Mouse (Mus musculus): Measurements from ENCODE around the gene Sp9. TPM values are rescaled to one million over a fixed set of nuclear protein-coding genes. Genes with fewer than 3 reads are reported as not detected.

Sp9 gene
- polyA plus RNA-seq, 1 experiment from 2014 or later: not detected

DNA sequence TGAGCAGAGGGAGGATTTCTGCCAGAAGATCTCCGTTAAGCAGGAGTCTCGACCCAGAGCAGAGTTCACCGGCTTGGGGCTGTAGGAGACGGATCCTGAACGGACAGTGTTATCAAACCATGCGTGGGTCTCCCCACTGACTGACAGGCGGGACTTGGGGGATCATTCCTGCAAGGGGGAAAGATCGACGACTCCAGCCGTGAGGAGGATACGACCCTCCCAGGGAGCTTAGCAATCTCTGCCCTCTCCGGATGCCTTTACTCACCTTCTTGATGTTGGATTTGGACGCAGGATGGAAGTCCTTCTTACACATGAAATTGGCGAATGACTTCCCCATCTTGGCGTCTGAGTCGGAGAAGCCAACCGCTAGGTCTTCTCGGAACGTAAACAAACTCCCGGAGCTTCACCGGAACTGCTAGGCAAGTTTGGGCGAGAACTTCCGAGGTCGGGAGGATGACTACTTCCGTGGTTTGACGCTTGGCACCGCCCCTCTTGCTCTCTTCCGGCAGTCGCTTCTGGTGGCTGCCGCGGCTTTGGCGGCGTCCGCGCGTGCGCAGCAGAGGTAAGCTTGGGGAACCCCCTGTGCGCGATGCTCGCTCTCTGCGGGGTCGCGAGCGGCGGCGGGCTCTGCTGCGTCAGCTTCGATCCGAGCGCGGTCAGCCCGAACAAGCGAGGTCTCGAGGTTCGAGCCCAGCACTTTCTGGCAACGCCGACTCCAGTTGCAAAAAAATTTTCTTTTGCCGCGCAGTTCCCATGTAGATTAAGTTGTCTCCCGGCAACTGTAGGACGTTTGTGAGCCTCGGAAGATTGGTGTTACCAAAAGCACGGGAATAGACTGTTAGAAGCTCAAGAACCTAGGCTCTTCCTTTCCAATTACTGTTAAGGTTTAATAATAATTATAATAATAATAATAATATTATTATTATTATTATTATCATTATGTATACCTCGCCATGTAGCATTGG is 40.7 kb downstream of the Sp9 start, which contains the start of the genes Scrn3 and Cir1:
TSS of gene Scrn3 (plus strand) at position 450 of the 965 bp plus-strand sequence.
TSS of gene Cir1 (minus strand) at position 550 of the 965 bp plus-strand sequence.
- H3K27me3 ChIP-seq: no peaks in the 10 kb centered on the region
- no peak for TF ChIP-seq CTCF (IDR thresholded peaks at IDR 0.05)
- POLR2A ChIA-PET: interaction anchor here (0.6 to 1.3 kb wide), 3 partner anchors 12 to 237 kb away, joined by 3 to 5 read pairs (median 4); no protein-coding TSS in a partner anchor
- peak; percentile 92 for ATAC-seq
- DNase-seq (ENCODE audit: low read depth, low spot score): peak; percentile 78
- CTCF ChIA-PET: interaction anchor here (1.6 kb wide), 1 partner anchor 26 kb away, joined by 4 read pairs; no protein-coding TSS in a partner anchor
- in situ Hi-C loops (cut with MboI; ENCODE audit: low pct_unique_long_range_greater_than_20kb): no loop called here

GRCm38 (mm10) chr2:73313117-73313501 is 41.4 kb downstream of the Sp9 start:
- CTCF ChIA-PET: interaction anchor here (1.6 kb wide), 1 partner anchor 27 kb away, joined by 4 read pairs; no protein-coding TSS in a partner anchor
- no peak for TF ChIP-seq CTCF (IDR thresholded peaks at IDR 0.05)
- POLR2A ChIA-PET: interaction anchor here (1.1 to 1.3 kb wide), 2 partner anchors 11 to 114 kb away, joined by 4 to 5 read pairs; no protein-coding TSS in a partner anchor
- ATAC-seq (no peak), DNase-seq (ENCODE audit: low read depth, low spot score) (peak; percentile 17)
- in situ Hi-C loops (cut with MboI; ENCODE audit: low pct_unique_long_range_greater_than_20kb): no loop called here
- H3K27me3 ChIP-seq: no peaks in the 10 kb centered on the region

- ChIA-PET CTCF (no interaction called here), POLR2A (interaction anchor here (0.6 kb wide), 1 partner anchor 12 kb away, joined by 4 read pairs; no protein-coding TSS in a partner anchor)
- in situ Hi-C loops (cut with MboI; ENCODE audit: low pct_unique_long_range_greater_than_20kb): no loop called here
- no peaks in the 10 kb centered on the region for H3K27me3 ChIP-seq
- TF ChIP-seq CTCF (IDR thresholded peaks at IDR 0.05): no peak
- no peak for DNase-seq (ENCODE audit: low read depth, low spot score)
- ATAC-seq: no peak
These were observed 42.6 kb downstream of the Sp9 start for GRCm38 (mm10) chr2:73314311-73314710.

DNA sequence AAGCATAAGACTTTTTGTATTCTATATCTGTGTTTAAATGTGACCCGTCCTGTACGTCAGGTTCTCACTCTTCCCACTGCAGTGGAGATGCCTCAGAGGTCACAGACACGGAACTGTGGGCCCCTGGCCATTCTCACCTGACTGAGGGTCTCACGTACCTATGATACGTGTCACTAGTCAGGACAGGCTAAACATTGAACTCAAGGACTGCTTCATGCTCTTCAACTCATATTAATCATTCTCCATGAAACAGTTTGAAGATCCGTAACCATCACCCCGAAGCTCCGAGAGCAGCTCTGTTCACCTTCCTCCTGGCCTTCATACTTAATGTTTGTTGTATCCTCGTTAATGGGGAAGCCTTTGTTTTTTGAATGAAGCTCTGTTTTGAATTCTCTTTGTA is 45.7 kb downstream of the Sp9 start:
- TF ChIP-seq CTCF (IDR thresholded peaks at IDR 0.05): no peak
- in situ Hi-C loops (cut with MboI; ENCODE audit: low pct_unique_long_range_greater_than_20kb): no loop called here
- no peak for ATAC-seq

DNA sequence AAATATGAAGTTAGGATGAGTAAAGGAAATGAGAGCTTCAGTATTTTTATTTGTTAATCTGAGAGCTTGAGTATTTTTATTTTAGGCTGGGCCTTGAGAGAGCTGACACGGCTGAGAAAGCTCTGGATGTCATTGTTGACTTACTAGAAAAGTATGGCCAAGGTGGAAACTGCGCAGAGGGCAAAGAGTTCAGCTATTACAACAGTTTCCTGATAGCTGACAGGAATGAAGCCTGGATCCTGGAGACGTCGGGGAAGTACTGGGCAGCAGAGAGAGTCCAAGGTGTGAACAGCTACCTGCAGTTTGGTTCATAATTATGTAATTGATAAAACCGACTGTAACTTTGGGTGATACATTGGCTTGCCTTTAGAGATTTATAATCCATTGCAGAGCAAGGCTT is 47.5 kb downstream of the Sp9 start:
- in situ Hi-C loops (cut with MboI; ENCODE audit: low pct_unique_long_range_greater_than_20kb): no loop called here
- H3K27me3 ChIP-seq: no peaks in the 10 kb centered on the region
- ChIA-PET CTCF (no interaction called here), POLR2A (no interaction called here)
- DNase-seq (ENCODE audit: low read depth, low spot score): no peak
- ATAC-seq: no peak
- TF ChIP-seq CTCF (IDR thresholded peaks at IDR 0.05): no peak

More for the DNA sequence above, 45.7 kb downstream of the Sp9 start:
- CTCF ChIA-PET: no interaction called here
- no peak for DNase-seq (ENCODE audit: low read depth, low spot score)
- POLR2A ChIA-PET: no interaction called here
- H3K27me3 ChIP-seq: no peaks in the 10 kb centered on the region

- ChIA-PET POLR2A (interaction anchor here (2.1 kb wide), 1 partner anchor 10 kb away, joined by 4 read pairs; no protein-coding TSS in a partner anchor), CTCF (no interaction called here)
- no peaks in the 10 kb centered on the region for H3K27me3 ChIP-seq
- in situ Hi-C loops (cut with MboI; ENCODE audit: low pct_unique_long_range_greater_than_20kb): no loop called here
- TF ChIP-seq CTCF (IDR thresholded peaks at IDR 0.05): no peak
- no peak for DNase-seq (ENCODE audit: low read depth, low spot score)
- no peak for ATAC-seq
These were observed 51.3 kb downstream of the Sp9 start for GRCm38 (mm10) chr2:73322991-73323390.

GRCm38 (mm10) chr2:73325871-73326270 is 54.1 kb downstream of the Sp9 start:
- ChIA-PET POLR2A (no interaction called here), CTCF (no interaction called here)
- TF ChIP-seq CTCF (IDR thresholded peaks at IDR 0.05): no peak
- in situ Hi-C loops (cut with MboI; ENCODE audit: low pct_unique_long_range_greater_than_20kb): no loop called here
- H3K27me3 ChIP-seq: no peaks in the 10 kb centered on the region
- ATAC-seq (no peak), DNase-seq (ENCODE audit: low read depth, low spot score) (no peak)

Other genes starting within 250 kb of the Sp9 start
- gene Ola1, start 53.0 kb upstream of the Sp9 start, polyA plus RNA-seq (2021): 106 TPM
- gene Scrn3, start 40.7 kb downstream of the Sp9 start, polyA plus RNA-seq (2021): 19.9 TPM
- gene Cir1, start 40.8 kb downstream of the Sp9 start, polyA plus RNA-seq (2021): 24.1 TPM
- gene Gpr155, start 114.6 kb downstream of the Sp9 start, polyA plus RNA-seq (2021): 1.6 TPM

Measured in Patski (cell line).